Comparison of ENCODE assay signal across 8 mouse cellular contexts in genomic region chr16:84621300-84622031, GRCm38 (mm10).
DNase-seq lines count a peak whose midpoint lies in the region; ATAC-seq lines count a peak whose summit lies in the region.

No protein-coding gene starts in this region.

- H3K4me2 ChIP-seq in midbrain, embryonic 12.5 days (replicated peaks) = no peak overlapping the region
- H3K4me2 ChIP-seq in midbrain, embryonic 13.5 days (replicated peaks) = no peak overlapping the region
- peak overlapping the region; percentile 23; the same call in 1 of the 2 replicates for H3K4me2 ChIP-seq in kidney, embryonic 16.5 days (replicated peaks; ENCODE audit: low read depth, low read length)
- peak overlapping the region; percentile 30 for H3K4me2 ChIP-seq in lung, embryonic 15.5 days
- H3K4me2 ChIP-seq in stomach, embryonic 16.5 days (ENCODE audit: low read depth, low read length) = peak overlapping the region; percentile 23

- peak; percentile 27; the same call in 1 of the 2 replicates for ATAC-seq in midbrain, embryonic 12.5 days (ENCODE audit: low FRiP score, low read depth)
- no peak for ATAC-seq in midbrain, embryonic 13.5 days
- no peak for ATAC-seq in kidney, embryonic 16.5 days (ENCODE audit: low FRiP score, low TSS enrichment)
- no peak for ATAC-seq in lung, embryonic 15.5 days (ENCODE audit: borderline replicate concordance, extremely low read depth, low FRiP score, low TSS enrichment)
- ATAC-seq in stomach, embryonic 16.5 days (ENCODE audit: insufficient read depth, low FRiP score) = no peak

- no peaks in the 10 kb centered on the region for H3K4me1 ChIP-seq in midbrain, embryonic 12.5 days
- no peaks in the 10 kb centered on the region for H3K4me1 ChIP-seq in midbrain, embryonic 13.5 days (replicated peaks)
- no peaks in the 10 kb centered on the region for H3K4me1 ChIP-seq in kidney, embryonic 16.5 days (ENCODE audit: insufficient read depth, low read length)
- H3K4me1 ChIP-seq in lung, embryonic 15.5 days = no peaks in the 10 kb centered on the region
- no peaks in the 10 kb centered on the region for H3K4me1 ChIP-seq in stomach, embryonic 16.5 days (ENCODE audit: control insufficient read depth, insufficient read depth, low read length)

- no peak overlapping the region for H3K4me3 ChIP-seq in midbrain, embryonic 12.5 days
- H3K4me3 ChIP-seq in midbrain, embryonic 13.5 days (replicated peaks) = no peak overlapping the region
- peak overlapping the region; percentile 19 for H3K4me3 ChIP-seq in kidney, embryonic 16.5 days (ENCODE audit: low read length)
- H3K4me3 ChIP-seq in lung, embryonic 15.5 days = 0 out of 2 replicates have a peak overlapping the region, but pooled peaks have one; percentile 12
- H3K4me3 ChIP-seq in stomach, embryonic 16.5 days (replicated peaks; ENCODE audit: low read length) = peak overlapping the region; percentile 14

- no peak overlapping the region for H3K9ac ChIP-seq in midbrain, embryonic 12.5 days (replicated peaks)
- no peak overlapping the region for H3K9ac ChIP-seq in midbrain, embryonic 13.5 days (replicated peaks)
- H3K9ac ChIP-seq in kidney, embryonic 16.5 days (replicated peaks; ENCODE audit: low read length) = no peak overlapping the region
- H3K9ac ChIP-seq in lung, embryonic 15.5 days = no peak overlapping the region
- no peak overlapping the region for H3K9ac ChIP-seq in stomach, embryonic 16.5 days (ENCODE audit: low read length)

- no peaks in the 10 kb centered on the region for H3K36me3 ChIP-seq in midbrain, embryonic 12.5 days
- H3K36me3 ChIP-seq in midbrain, embryonic 13.5 days = no peaks in the 10 kb centered on the region
- H3K36me3 ChIP-seq in kidney, embryonic 16.5 days (ENCODE audit: insufficient read depth, low read length) = no peaks in the 10 kb centered on the region
- no peaks in the 10 kb centered on the region for H3K36me3 ChIP-seq in lung, embryonic 15.5 days
- H3K36me3 ChIP-seq in stomach, embryonic 16.5 days (ENCODE audit: control insufficient read depth, insufficient read depth, low read length) = no peaks in the 10 kb centered on the region

- no peaks in the 10 kb centered on the region for H3K27me3 ChIP-seq in midbrain, embryonic 12.5 days
- no peaks in the 10 kb centered on the region for H3K27me3 ChIP-seq in midbrain, embryonic 13.5 days
- H3K27me3 ChIP-seq in kidney, embryonic 16.5 days (ENCODE audit: insufficient read depth, low read length) = no peaks in the 10 kb centered on the region
- no peaks in the 10 kb centered on the region for H3K27me3 ChIP-seq in lung, embryonic 15.5 days
- no peaks in the 10 kb centered on the region for H3K27me3 ChIP-seq in stomach, embryonic 16.5 days (ENCODE audit: control insufficient read depth, insufficient read depth, low read length)

- DNase-seq in adipocyte (ENCODE audit: low spot score) = peak; percentile 79
- peak; percentile 5 for DNase-seq in gastrocnemius, postnatal 14 days
- DNase-seq in urinary bladder, postnatal 4 days (ENCODE audit: low spot score in 2 of 2) = no peak

- intact Hi-C loops in gastrocnemius, postnatal 14 days (cut with DNase I; ENCODE audit: low total_unique reads) = no loop called here

- 79% methylated on average over 8 of the region's 8 CpGs for WGBS in midbrain, embryonic 12.5 days
- 75% methylated on average over 8 of the region's 8 CpGs for WGBS in midbrain, embryonic 13.5 days
- WGBS in kidney, embryonic 16.5 days = 57% methylated on average over 8 of the region's 8 CpGs
- 62% methylated on average over 8 of the region's 8 CpGs for WGBS in lung, embryonic 15.5 days
- WGBS in stomach, embryonic 16.5 days = 53% methylated on average over 8 of the region's 8 CpGs

- H3K27ac ChIP-seq in midbrain, embryonic 12.5 days (replicated peaks) = no peak overlapping the region
- no peak overlapping the region for H3K27ac ChIP-seq in midbrain, embryonic 13.5 days
- H3K27ac ChIP-seq in kidney, embryonic 16.5 days (ENCODE audit: low read length) = no peak overlapping the region
- no peak overlapping the region for H3K27ac ChIP-seq in lung, embryonic 15.5 days
- no peak overlapping the region for H3K27ac ChIP-seq in stomach, embryonic 16.5 days (ENCODE audit: low read length)

- no peaks in the 10 kb centered on the region for H3K9me3 ChIP-seq in midbrain, embryonic 12.5 days
- H3K9me3 ChIP-seq in midbrain, embryonic 13.5 days = no peaks in the 10 kb centered on the region
- no peaks in the 10 kb centered on the region for H3K9me3 ChIP-seq in kidney, embryonic 16.5 days (ENCODE audit: low read length)
- no peaks in the 10 kb centered on the region for H3K9me3 ChIP-seq in lung, embryonic 15.5 days
- H3K9me3 ChIP-seq in stomach, embryonic 16.5 days (replicated peaks; ENCODE audit: control insufficient read depth, low read length) = no peaks in the 10 kb centered on the region

Comparison
In these comparisons a context has a peak if more than half of its experiments do, and no peak if none do; other contexts are left out.
1. H3K4me2 ChIP-seq: peak in kidney, embryonic 16.5 days (single experiment), lung, embryonic 15.5 days (single experiment) and stomach, embryonic 16.5 days (single experiment); none in midbrain, embryonic 12.5 days (single experiment) and midbrain, embryonic 13.5 days (single experiment).
2. H3K4me3 ChIP-seq: peak in kidney, embryonic 16.5 days (single experiment), lung, embryonic 15.5 days (single experiment) and stomach, embryonic 16.5 days (single experiment); none in midbrain, embryonic 12.5 days (single experiment) and midbrain, embryonic 13.5 days (single experiment).
3. DNase-seq: peak in adipocyte (single experiment) and gastrocnemius, postnatal 14 days (single experiment); none in urinary bladder, postnatal 4 days (0 of 2).